Mouse (Mus musculus) heart, embryonic 16.5 days (tissue): ENCODE results near the gene Scarf2. TPM values are rescaled to one million over a fixed set of nuclear protein-coding genes. Genes with fewer than 3 reads are reported as not detected.

Experiments
- ATAC-seq: fragments of 200-750 bp; cut with Nextera tagmentation; replicated peaks from 2 replicates; pipeline ENCODE4 v1.8.0; 2017; ENCODE audit warnings: moderate number of reproducible peaks; ENCODE audit not compliant: insufficient read depth, low FRiP score; ENCODE audit errors: extremely low read depth
- H3K27ac ChIP-seq: fragments of 300-500 bp; sonication (generic); 2 replicates; pipeline ENCODE4 v1.5.1; 2014; ENCODE audit warnings: mild to moderate bottlenecking, low read length, control low read depth, moderate library complexity
- H3K27me3 ChIP-seq: fragments of 300-500 bp; sonication (generic); 2 replicates; pipeline ENCODE4 v1.6.1; 2014; ENCODE audit warnings: low read length, mixed read lengths; ENCODE audit not compliant: control insufficient read depth, insufficient read depth
- H3K36me3 ChIP-seq: fragments of 300-500 bp; sonication (generic); 2 replicates; pipeline ENCODE4 v1.6.1; 2014; ENCODE audit not compliant: control insufficient read depth, insufficient read depth
- H3K4me1 ChIP-seq: fragments of 300-500 bp; sonication (generic); 2 replicates; pipeline ENCODE4 v1.6.1; 2014; ENCODE audit warnings: low read length, mixed read lengths; ENCODE audit not compliant: control insufficient read depth, insufficient read depth
- H3K4me2 ChIP-seq: fragments of 300-500 bp; sonication (generic); 2 replicates; pipeline ENCODE4 v1.6.1; 2014; ENCODE audit warnings: low read depth, mild to moderate bottlenecking, control low read depth, low read length
- H3K4me3 ChIP-seq: fragments of 300-500 bp; sonication (generic); 2 replicates; pipeline ENCODE4 v1.5.1; 2014; ENCODE audit warnings: mild to moderate bottlenecking, control low read depth, low read length
- H3K9ac ChIP-seq: fragments of 300-500 bp; sonication (generic); 2 replicates; pipeline ENCODE4 v1.6.1; 2014; ENCODE audit warnings: low read length, control low read depth
- H3K9me3 ChIP-seq: fragments of 300-500 bp; sonication (generic); replicated peaks from 2 replicates; pipeline ENCODE4 v1.6.1; 2016; ENCODE audit warnings: low read length; ENCODE audit not compliant: control insufficient read depth
- WGBS: fragments of 180-500 bp; shearing (Covaris S2); extraction: QIAGEN DNeasy Blood & Tissue Kit; methylation state at CpG from one replicate; pipeline ENCODE4 v1.1.7; 2014; 5-methylcytosine and 5-hydroxymethylcytosine counted together
- polyA plus RNA-seq: library from polyadenylated mRNA; unstranded; fragments of >200 nt; fragmentation: Nextera tagmentation; extraction: Ambion mirVana; gene quantifications from 2 replicates; pipeline ENCODE4 v1.2.1, GENCODE M21; 2015

Scarf2 gene
- polyA plus RNA-seq, 1 experiment from 2014 or later: 4.3 TPM

DNA sequence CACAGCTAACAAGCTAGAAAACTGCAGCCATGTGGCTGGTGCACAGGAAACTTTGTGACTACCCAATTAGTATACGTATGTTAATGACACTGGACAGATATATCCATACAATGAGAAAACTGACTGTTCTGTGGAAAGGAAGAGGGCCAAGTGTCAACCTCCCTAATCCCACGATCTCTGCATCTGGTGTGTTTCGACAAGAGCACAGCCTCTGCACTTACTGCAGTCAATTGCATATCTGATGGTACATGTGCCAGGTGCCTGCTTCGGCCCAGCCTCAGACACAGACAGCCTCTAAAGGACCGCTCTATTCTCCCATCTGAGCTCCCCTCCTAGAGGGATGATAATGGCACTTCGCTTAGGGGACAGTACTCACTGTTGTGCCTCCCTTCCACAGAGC, 51.3 kb downstream of the Scarf2 start:
- no peaks in the 10 kb centered on the region for H3K9me3 ChIP-seq
- H3K4me1 ChIP-seq: no peaks in the 10 kb centered on the region
- H3K4me3 ChIP-seq: no peak overlapping the region
- WGBS: 83% methylated on average over 6 of the region's 6 CpGs
- peaks cover 46% of the 10 kb centered on the region for H3K36me3 ChIP-seq
- no peaks in the 10 kb centered on the region for H3K27me3 ChIP-seq
- H3K4me2 ChIP-seq: no peak overlapping the region
- no peak overlapping the region for H3K27ac ChIP-seq
- ATAC-seq: no peak
- H3K9ac ChIP-seq: no peak overlapping the region

DNA sequence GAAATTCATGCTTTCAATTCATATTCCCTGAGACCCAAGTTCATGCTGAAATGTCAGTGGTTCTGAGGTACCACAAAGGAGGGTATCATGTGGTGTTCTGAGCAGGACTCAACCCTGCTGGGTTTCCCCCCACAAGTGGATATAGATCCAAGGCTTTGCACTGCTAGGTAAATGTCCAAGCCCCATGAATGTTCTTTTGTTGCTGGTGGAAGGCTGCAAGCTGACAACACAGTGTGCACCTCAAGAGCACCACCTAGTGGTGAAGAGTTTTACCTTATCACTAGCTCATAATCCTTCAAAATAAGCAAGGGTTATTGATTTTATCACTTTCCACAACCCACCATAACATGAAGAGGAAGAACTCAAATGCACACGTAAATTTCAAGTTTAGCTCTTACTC, 51.8 kb downstream of the Scarf2 start:
- Histone ChIP-seq H3K27ac (no peak overlapping the region), H3K4me1 (no peaks in the 10 kb centered on the region), H3K36me3 (peaks cover 44% of the 10 kb centered on the region), H3K4me3 (no peak overlapping the region), H3K9ac (no peak overlapping the region), H3K4me2 (no peak overlapping the region), H3K27me3 (no peaks in the 10 kb centered on the region), H3K9me3 (no peaks in the 10 kb centered on the region)
- 18% methylated on average over 1 of the region's 1 CpGs for WGBS
- ATAC-seq: no peak

DNA sequence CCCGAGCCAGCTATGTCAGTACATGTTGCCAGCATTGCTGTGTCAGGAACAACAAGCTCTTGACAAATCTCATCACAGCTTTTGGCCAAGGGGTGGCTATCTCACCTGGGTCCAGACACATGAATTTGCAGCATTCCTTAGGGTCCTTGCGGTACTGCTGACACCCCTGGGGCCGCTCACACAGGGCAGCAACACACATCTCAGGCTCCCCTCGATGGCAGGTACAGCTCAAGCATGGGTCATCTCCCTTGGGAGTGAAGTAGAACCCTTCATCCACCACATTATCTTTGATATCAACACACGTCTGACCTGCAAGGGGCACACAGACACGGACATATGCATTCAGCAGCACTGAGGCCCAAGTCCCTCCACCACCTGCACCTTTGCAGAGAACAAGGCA, 52.4 kb downstream of the Scarf2 start:
- no peaks in the 10 kb centered on the region for H3K4me1 ChIP-seq
- WGBS: 75% methylated on average over 6 of the region's 6 CpGs
- H3K27me3 ChIP-seq: no peaks in the 10 kb centered on the region
- H3K9ac ChIP-seq: no peak overlapping the region
- ATAC-seq: no peak
- no peak overlapping the region for H3K27ac ChIP-seq
- H3K9me3 ChIP-seq: no peaks in the 10 kb centered on the region
- peaks cover 44% of the 10 kb centered on the region for H3K36me3 ChIP-seq
- H3K4me3 ChIP-seq: no peak overlapping the region
- H3K4me2 ChIP-seq: no peak overlapping the region

DNA sequence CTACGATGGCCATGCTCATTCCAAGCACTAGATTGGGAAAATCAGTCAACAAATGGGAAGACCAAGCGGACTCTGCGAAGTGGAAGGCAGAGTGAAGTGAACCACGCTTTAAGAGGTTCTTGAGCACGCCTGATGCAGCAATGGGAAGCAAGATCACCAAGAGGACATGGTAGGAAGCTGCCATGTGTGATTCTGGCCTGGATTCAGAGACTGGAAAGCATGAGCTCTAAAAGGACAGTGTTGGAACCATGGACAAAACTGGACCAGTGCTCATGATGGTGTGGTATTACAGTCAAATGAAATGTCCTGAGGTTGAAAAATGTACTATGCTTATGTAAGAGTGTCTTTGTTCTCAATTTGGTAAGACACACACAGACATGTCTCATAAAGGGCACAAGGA, 54.2 kb downstream of the Scarf2 start:
- Histone ChIP-seq H3K4me3 (no peak overlapping the region), H3K4me2 (no peak overlapping the region), H3K36me3 (peaks cover 42% of the 10 kb centered on the region), H3K4me1 (no peaks in the 10 kb centered on the region), H3K27me3 (no peaks in the 10 kb centered on the region), H3K9ac (no peak overlapping the region), H3K9me3 (no peaks in the 10 kb centered on the region), H3K27ac (no peak overlapping the region)
- WGBS: 96% methylated on average over 5 of the region's 5 CpGs
- ATAC-seq: no peak

DNA sequence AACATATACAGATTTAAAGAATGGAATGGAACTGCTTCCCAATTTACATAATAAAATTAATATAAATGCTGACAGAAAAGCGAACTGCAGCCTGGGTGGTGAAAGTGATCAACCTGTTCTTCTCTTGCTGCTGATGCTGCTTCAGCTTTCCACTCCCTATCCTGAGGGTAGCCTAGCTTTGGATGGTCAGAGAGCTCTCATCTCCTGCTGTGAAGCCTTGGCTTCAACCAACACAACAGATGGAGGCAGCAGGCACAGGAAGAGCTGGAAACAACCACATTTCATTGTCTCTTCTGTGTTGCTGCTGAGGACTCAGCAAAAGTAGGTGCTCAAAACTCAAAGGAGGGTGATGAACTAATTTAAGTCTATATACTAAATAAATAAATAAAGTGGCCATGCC, 54.8 kb downstream of the Scarf2 start:
- Histone ChIP-seq H3K4me1 (no peaks in the 10 kb centered on the region), H3K27ac (no peak overlapping the region), H3K9ac (no peak overlapping the region), H3K4me3 (no peak overlapping the region), H3K9me3 (no peaks in the 10 kb centered on the region), H3K36me3 (peaks cover 46% of the 10 kb centered on the region), H3K4me2 (no peak overlapping the region), H3K27me3 (no peaks in the 10 kb centered on the region)
- WGBS: 93% methylated on average over 1 of the region's 1 CpGs
- no peak for ATAC-seq

DNA sequence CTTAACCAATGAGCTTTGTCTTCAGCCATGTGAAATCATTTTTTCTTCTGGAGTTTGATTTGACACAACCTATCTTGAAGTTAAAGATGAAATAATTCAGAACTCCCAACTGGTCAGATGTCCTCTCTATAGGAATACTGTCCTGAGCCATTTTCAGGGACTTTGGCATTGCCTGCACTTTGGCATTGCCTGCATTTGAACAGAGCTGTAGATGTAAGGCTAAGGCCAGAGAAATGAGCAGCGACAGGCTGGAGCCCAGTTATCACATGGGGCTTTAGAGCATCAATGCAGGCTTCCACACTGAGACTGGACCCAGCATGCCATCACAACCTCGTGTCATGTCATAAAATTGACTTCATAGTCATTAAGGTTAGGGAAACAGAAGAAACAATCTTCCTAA, 56.2 kb downstream of the Scarf2 start:
- Histone ChIP-seq H3K4me3 (no peak overlapping the region), H3K9ac (no peak overlapping the region), H3K9me3 (no peaks in the 10 kb centered on the region), H3K27me3 (no peaks in the 10 kb centered on the region), H3K4me2 (no peak overlapping the region), H3K4me1 (no peaks in the 10 kb centered on the region), H3K27ac (no peak overlapping the region), H3K36me3 (peaks cover 58% of the 10 kb centered on the region)
- 86% methylated on average over 2 of the region's 2 CpGs for WGBS
- ATAC-seq: no peak

DNA sequence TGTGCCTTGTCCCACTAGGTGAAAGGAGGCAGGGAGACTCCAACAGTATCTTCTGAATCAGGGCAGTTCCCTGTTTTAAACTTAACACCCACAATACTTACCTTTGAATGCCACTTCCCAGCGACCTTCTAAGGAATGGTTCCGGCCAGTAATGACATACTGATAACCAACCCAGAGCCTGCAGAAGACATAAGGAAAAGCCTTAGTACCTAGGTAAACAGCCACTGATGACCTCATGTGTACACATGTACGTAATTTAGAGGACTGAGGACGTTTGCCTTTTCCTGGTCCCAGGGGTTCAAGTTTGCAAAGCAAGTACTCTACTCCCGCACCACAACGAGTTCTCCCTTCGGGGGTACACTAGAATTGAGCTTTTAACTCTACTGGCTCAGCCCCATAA, 60.1 kb downstream of the Scarf2 start:
- H3K4me3 ChIP-seq: no peak overlapping the region
- no peak overlapping the region for H3K4me2 ChIP-seq
- no peaks in the 10 kb centered on the region for H3K9me3 ChIP-seq
- 86% methylated on average over 7 of the region's 7 CpGs for WGBS
- H3K27ac ChIP-seq: no peak overlapping the region
- H3K4me1 ChIP-seq: no peaks in the 10 kb centered on the region
- peaks cover 59% of the 10 kb centered on the region for H3K36me3 ChIP-seq
- no peak overlapping the region for H3K9ac ChIP-seq
- no peak for ATAC-seq
- H3K27me3 ChIP-seq: no peaks in the 10 kb centered on the region

Other genes with a start within 250 kb of the Scarf2 start
- 0.58 and 0.60 TPM in 2 replicates for gene Lrrc74b, start 236.0 kb upstream of the Scarf2 start, polyA plus RNA-seq
- gene P2rx6, start 235.4 kb upstream of the Scarf2 start, polyA plus RNA-seq: 0.58 and 0.61 TPM in 2 replicates
- 10.5 and 12.3 TPM in 2 replicates for gene Slc7a4, start 214.1 kb upstream of the Scarf2 start, polyA plus RNA-seq
- gene Smpd4, start 177.9 kb upstream of the Scarf2 start, polyA plus RNA-seq: 22.8 TPM in 2 replicates
- gene Ccdc74a, start 150.8 kb upstream of the Scarf2 start, polyA plus RNA-seq: 3.4 and 4.3 TPM in 2 replicates
- 32.3 and 35.9 TPM in 2 replicates for gene Med15, start 64.4 kb upstream of the Scarf2 start, polyA plus RNA-seq
- gene Klhl22, start 37.7 kb upstream of the Scarf2 start, polyA plus RNA-seq: 36.4 and 39.6 TPM in 2 replicates
- not detected in 2 replicates for gene B830017H08Rik, start 35.8 kb downstream of the Scarf2 start, polyA plus RNA-seq
- gene Car15, start 41.1 kb downstream of the Scarf2 start, polyA plus RNA-seq: 2.0 and 2.6 TPM in 2 replicates
- 0.14 and 0.32 TPM in 2 replicates for gene Gm20518, start 94.4 kb downstream of the Scarf2 start, polyA plus RNA-seq
- gene Tssk1, start 96.9 kb downstream of the Scarf2 start, polyA plus RNA-seq: 0.04 and 0.05 TPM in 2 replicates
- 46.9 and 55.2 TPM in 2 replicates for gene Dgcr2, start 101.3 kb downstream of the Scarf2 start, polyA plus RNA-seq
- not detected in 2 replicates for gene Tssk2, start 101.4 kb downstream of the Scarf2 start, polyA plus RNA-seq
- gene Ess2, start 114.1 kb downstream of the Scarf2 start, polyA plus RNA-seq: 31.6 and 32.7 TPM in 2 replicates
- gene Gsc2, start 117.8 kb downstream of the Scarf2 start, polyA plus RNA-seq: not detected in 2 replicates
- 27.2 and 27.9 TPM in 2 replicates for gene Slc25a1, start 130.9 kb downstream of the Scarf2 start, polyA plus RNA-seq
- gene Vpreb2, start 183.1 kb downstream of the Scarf2 start, polyA plus RNA-seq: not detected in 2 replicates